Mouse (Mus musculus): Measurements from ENCODE around the gene Zfand5.

DNA sequence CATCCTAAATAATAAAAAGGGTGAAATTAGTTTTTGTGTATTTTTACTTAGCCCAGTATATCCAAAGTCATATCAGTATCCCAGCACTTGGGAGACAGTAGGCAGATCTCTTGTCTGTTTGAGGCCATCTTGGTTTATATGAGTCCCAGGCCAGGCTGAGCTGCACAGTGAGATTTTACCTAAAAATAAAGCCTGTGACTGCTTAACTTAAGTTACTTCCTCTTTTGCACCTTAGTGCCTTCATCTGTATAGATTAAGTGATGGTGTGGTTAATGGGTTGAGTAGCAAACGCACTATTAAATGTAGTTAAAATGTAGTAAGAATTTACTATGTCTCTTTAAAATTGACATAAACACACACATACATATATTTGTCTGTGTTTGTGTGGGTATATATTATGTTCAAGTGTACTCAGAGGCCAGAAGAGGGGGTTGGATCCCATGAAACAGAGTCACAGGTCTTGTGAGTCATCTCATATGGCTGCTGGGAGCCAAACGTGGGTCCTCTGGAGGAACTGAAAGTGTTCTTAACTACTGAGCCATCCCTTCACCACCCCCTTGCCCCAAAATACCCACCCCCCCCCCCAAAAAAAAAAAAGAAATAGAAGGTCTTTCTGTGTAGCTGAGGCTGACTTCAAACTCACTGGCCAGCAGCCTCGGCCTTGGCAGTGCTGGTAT, 14.5 kb downstream of the Zfand5 start:
- TF ChIP-seq CTCF (IDR thresholded peaks at IDR 0.05; ENCODE audit: low read depth, low read length), result no peak
- TF ChIP-seq POLR2A (IDR thresholded peaks at IDR 0.05; ENCODE audit: insufficient read depth, low read length), result no peak
- no peak for TF ChIP-seq EP300 (IDR thresholded peaks at IDR 0.05; ENCODE audit: insufficient read depth, low read depth, low read length)
